Mouse (Mus musculus) CH12.LX (cell line): ENCODE data around the gene Proser3. TPM values are rescaled to one million over a fixed set of nuclear protein-coding genes. Genes with fewer than 3 reads are reported as not detected.

Experiments
- DNase-seq: peaks from one replicate; pipeline ENCODE4 v3.0.0-alpha.2; 2013; ENCODE audit errors: extremely low read depth
- H3K27ac ChIP-seq: 2 replicates; pipeline ENCODE4 v1.5.1; 2012; ENCODE audit warnings: low read depth, mild to moderate bottlenecking, control low read depth, moderate library complexity; ENCODE audit not compliant: insufficient read depth
- H3K27me3 ChIP-seq: replicated peaks from 2 replicates; pipeline ENCODE3; 2012; ENCODE audit warnings: inconsistent platforms
- H3K36me3 ChIP-seq, 2 experiments: replicated peaks in 1 of 2; 2 replicates each; pipeline versions ENCODE3 to v1.6.1; 2012; ENCODE audit warnings: inconsistent platforms in 1 of 2, low read length in 1 of 2, mild to moderate bottlenecking in 1 of 2, mixed read lengths in 1 of 2, moderate library complexity in 1 of 2; ENCODE audit not compliant: control insufficient read depth in 1 of 2, insufficient read depth in 1 of 2
- H3K4me1 ChIP-seq, 2 experiments: 2 replicates each; pipeline ENCODE4 v1.6.1; 2012; ENCODE audit warnings: inconsistent platforms in 1 of 2, moderate library complexity in 1 of 2; ENCODE audit not compliant: insufficient read depth in 2 of 2, control insufficient read depth in 1 of 2
- H3K4me2 ChIP-seq: 2 replicates; pipeline ENCODE4 v1.6.1; 2012; ENCODE audit warnings: low read depth, mild to moderate bottlenecking, control low read depth; ENCODE audit not compliant: poor library complexity, insufficient read depth, severe bottlenecking
- H3K4me3 ChIP-seq, 3 experiments: fragments of 150-350 bp in 1 of 3; sonication (generic) in 1 of 3; replicated peaks in 1 of 3; 2 replicates each; pipeline versions ENCODE3 to v1.5.1; 2011 to 2012; ENCODE audit warnings: low read depth in 2 of 3, low read length in 2 of 3, mild to moderate bottlenecking in 2 of 3, moderate library complexity in 2 of 3, control low read depth in 1 of 3, improper control_type of control experiment in 1 of 3, inconsistent platforms in 1 of 3, mixed read lengths in 1 of 3; ENCODE audit not compliant: poor library complexity in 1 of 3
- H3K79me2 ChIP-seq: replicated peaks from 2 replicates; pipeline ENCODE4 v1.6.1; 2012; ENCODE audit warnings: mild to moderate bottlenecking, moderate library complexity; ENCODE audit not compliant: control insufficient read depth, poor library complexity, insufficient read depth, severe bottlenecking; ENCODE audit errors: extremely low read depth
- H3K9ac ChIP-seq: 2 replicates; pipeline ENCODE4 v1.6.1; 2012; ENCODE audit warnings: low read depth, mild to moderate bottlenecking, control low read depth, moderate library complexity; ENCODE audit not compliant: insufficient read depth
- H3K9me3 ChIP-seq: replicated peaks from 2 replicates; pipeline ENCODE3; 2012; ENCODE audit warnings: low read length, inconsistent platforms, mixed read lengths
- CHD2 ChIP-seq: IDR thresholded peaks from 2 replicates; pipeline ENCODE4 v1.6.1; 2011; ENCODE audit warnings: low read length, improper control_type of control experiment
- CTCF ChIP-seq, 2 experiments: IDR thresholded peaks in 1 of 2; conservative IDR thresholded peaks in 1 of 2; 2 replicates each; pipeline ENCODE4 v1.5.1; 2011 to 2012; ENCODE audit warnings: low read depth in 2 of 2, low read length in 2 of 2, improper control_type of control experiment in 1 of 2, inconsistent platforms in 1 of 2, mild to moderate bottlenecking in 1 of 2, moderate library complexity in 1 of 2
- E2F4 ChIP-seq: IDR thresholded peaks from 2 replicates; pipeline ENCODE4 v1.6.1; 2011; ENCODE audit warnings: low read depth, low read length, improper control_type of control experiment; ENCODE audit not compliant: insufficient replicate concordance
- GABPA ChIP-seq: IDR thresholded peaks from 2 replicates; pipeline ENCODE4 v1.6.1; 2012; ENCODE audit warnings: low read depth, low read length, improper control_type of control experiment, inconsistent platforms; ENCODE audit not compliant: insufficient replicate concordance
- KAT2A ChIP-seq: IDR thresholded peaks from 2 replicates; pipeline ENCODE4 v1.6.1; 2012; ENCODE audit warnings: low read length, improper control_type of control experiment, inconsistent platforms; ENCODE audit not compliant: insufficient replicate concordance
- MAFK ChIP-seq: IDR thresholded peaks from 2 replicates; pipeline ENCODE4 v1.6.1; 2011; ENCODE audit warnings: low read length, improper control_type of control experiment; ENCODE audit not compliant: insufficient replicate concordance
- MAX ChIP-seq: IDR thresholded peaks from 2 replicates; pipeline ENCODE4 v1.6.1; 2011; ENCODE audit warnings: low read length, improper control_type of control experiment
- MAZ ChIP-seq: IDR thresholded peaks from 2 replicates; pipeline ENCODE4 v1.6.1; 2012; ENCODE audit warnings: low read depth, mild to moderate bottlenecking, inconsistent platforms, low read length, improper control_type of control experiment, moderate library complexity
- MXI1 ChIP-seq: IDR thresholded peaks from 2 replicates; pipeline ENCODE4 v1.6.1; 2011; ENCODE audit warnings: mild to moderate bottlenecking, low read depth, low read length, improper control_type of control experiment
- MYC ChIP-seq: IDR thresholded peaks from 2 replicates; pipeline ENCODE4 v1.6.1; 2011; ENCODE audit warnings: low read depth, mild to moderate bottlenecking, improper control_type of control experiment, low read length
- POLR2AphosphoS2 ChIP-seq: IDR thresholded peaks from 2 replicates; pipeline ENCODE4 v1.6.1; 2011; ENCODE audit warnings: low read depth, low read length, improper control_type of control experiment
- TCF12 ChIP-seq: IDR thresholded peaks from 2 replicates; pipeline ENCODE4 v1.6.1; 2014; ENCODE audit warnings: low read depth, mild to moderate bottlenecking, inconsistent platforms, low read length, improper control_type of control experiment
- USF1 ChIP-seq: IDR thresholded peaks from 2 replicates; pipeline ENCODE4 v1.6.1; 2014; ENCODE audit warnings: low read depth, mild to moderate bottlenecking, inconsistent platforms, low read length, improper control_type of control experiment
- ZC3H11A ChIP-seq: IDR thresholded peaks from 2 replicates; pipeline ENCODE4 v1.6.1; 2012; ENCODE audit warnings: low read depth, mild to moderate bottlenecking, inconsistent platforms, low read length, improper control_type of control experiment
- ZKSCAN1 ChIP-seq: IDR thresholded peaks from 2 replicates; pipeline ENCODE4 v1.6.1; 2012; ENCODE audit warnings: low read depth, inconsistent platforms, low read length, improper control_type of control experiment, borderline replicate concordance
- ZNF384 ChIP-seq: IDR thresholded peaks from 2 replicates; pipeline ENCODE4 v1.6.1; 2012; ENCODE audit warnings: low read depth, low read length, improper control_type of control experiment, inconsistent platforms
- dilution Hi-C: fragments of 300-500 bp; cut with MboI; formaldehyde crosslinking; loops from 2 replicates; pipeline ENCODE4 v1.14.3; 2020; ENCODE audit warnings: low sequenced_read_pairs; ENCODE audit not compliant: extremely low pct_unique_long_range_greater_than_20kb, extremely low pct_ligation_motif_present
- in situ Hi-C: fragments of 300-500 bp; cut with MboI; formaldehyde crosslinking; loops from 3 replicates; pipeline ENCODE4 v1.14.3; 2019; ENCODE audit warnings: low sequenced_read_pairs, low pct_ligation_motif_present, low pct_unique_long_range_greater_than_20kb, mixed read lengths
- polyA plus RNA-seq: library from polyadenylated mRNA; unstranded; fragments of >175 nt; gene quantifications from 2 replicates; pipeline ENCODE4 v1.2.1, GENCODE M21; 2012; ENCODE audit warnings: low read depth; ENCODE audit not compliant: insufficient read length
- total RNA-seq, 2 experiments: library from RNA; depleted of rRNA; stranded (reverse); fragments of 300-350 nt in 1 of 2; fragments of >200 nt in 1 of 2; gene quantifications; 2 replicates each; pipeline ENCODE4 v1.2.3; 2012 to 2014

Gene Proser3
- total and polyA plus RNA-seq, 3 experiments = 2.0 to 6.0 (median 5.9) TPM

DNA sequence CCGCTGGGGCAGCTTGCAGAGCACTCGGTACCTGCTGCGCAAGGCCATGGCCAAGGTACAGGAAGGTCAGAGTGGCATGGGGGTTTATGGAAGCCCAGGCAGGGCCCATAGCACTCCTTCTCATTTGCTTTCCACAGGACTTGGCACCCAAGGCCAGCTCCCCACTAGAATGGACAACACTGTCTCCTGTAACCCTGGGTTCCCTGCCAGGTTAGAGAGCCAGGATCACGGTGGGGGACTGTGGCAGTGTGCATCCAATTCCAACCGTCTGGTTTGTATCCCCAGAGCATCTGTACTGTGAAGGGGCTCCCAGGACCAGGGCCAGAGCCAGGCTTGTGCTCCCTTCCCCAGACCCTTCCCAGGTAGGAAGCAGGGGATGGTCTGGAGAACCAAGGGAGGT lies 31.2 kb downstream of the Proser3 start:
- H3K27me3 ChIP-seq = peaks cover 1% of the 10 kb centered on the region
- DNase-seq = no peak
- dilution Hi-C loops = no loop called here
- no peak overlapping the region for H3K4me2 ChIP-seq
- peaks cover 10 to 18% of the 10 kb centered on the region in 2 experiments for H3K4me1 ChIP-seq
- TF ChIP-seq POLR2AphosphoS2 (no peak), KAT2A (no peak), CHD2 (no peak), CTCF (conservative IDR thresholded peaks at IDR 0.05 in 1 of 2, IDR thresholded peaks at IDR 0.05 in 1 of 2; ENCODE audit: low read depth in 2 of 2, low read length in 2 of 2) (no peak), TCF12 (no peak), ZKSCAN1 (no peak), ZNF384 (no peak), MAZ (no peak), MAX (no peak), E2F4 (no peak), ZC3H11A (no peak), MYC (no peak)
- no peak overlapping the region for H3K27ac ChIP-seq
- no peak overlapping the region for H3K9ac ChIP-seq
- in situ Hi-C loops = no loop called here
- H3K9me3 ChIP-seq = no peaks in the 10 kb centered on the region
- H3K79me2 ChIP-seq = no peaks in the 10 kb centered on the region
- peaks cover 2 to 32% of the 10 kb centered on the region in 2 experiments for H3K36me3 ChIP-seq
- H3K4me3 ChIP-seq = no peak overlapping the region

DNA sequence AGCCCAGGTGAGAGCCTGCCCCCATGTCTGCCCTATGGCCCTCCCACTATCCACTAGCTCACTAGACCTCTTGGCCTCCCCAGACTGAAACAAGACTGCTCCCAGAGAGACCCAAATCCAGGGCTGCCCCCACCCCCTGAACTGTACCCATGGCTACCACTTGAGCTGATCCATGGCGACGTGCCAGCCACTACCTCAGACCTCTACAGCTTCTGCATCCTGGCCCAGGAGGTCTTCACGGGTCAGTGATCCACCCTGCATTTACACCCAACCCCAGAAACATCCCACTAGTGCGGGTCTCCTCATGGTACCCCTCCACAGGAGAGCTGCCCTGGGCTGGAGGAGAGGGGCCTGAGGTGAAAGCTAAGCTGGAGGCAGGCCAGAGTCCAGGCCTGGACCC lies 31.7 kb downstream of the Proser3 start:
- in situ Hi-C loops (no loop called here), dilution Hi-C loops (no loop called here)
- Histone ChIP-seq H3K9me3 (no peaks in the 10 kb centered on the region), H3K36me3 (peaks cover 0 to 27% of the 10 kb centered on the region in 2 experiments), H3K4me1 (peaks cover 10 to 18% of the 10 kb centered on the region in 2 experiments), H3K9ac (no peak overlapping the region), H3K79me2 (no peaks in the 10 kb centered on the region), H3K4me3 (no peak overlapping the region), H3K27ac (no peak overlapping the region), H3K4me2 (no peak overlapping the region), H3K27me3 (peaks cover 5% of the 10 kb centered on the region)
- no peak for DNase-seq
- TF ChIP-seq MAFK (no peak), MXI1 (no peak)

DNA sequence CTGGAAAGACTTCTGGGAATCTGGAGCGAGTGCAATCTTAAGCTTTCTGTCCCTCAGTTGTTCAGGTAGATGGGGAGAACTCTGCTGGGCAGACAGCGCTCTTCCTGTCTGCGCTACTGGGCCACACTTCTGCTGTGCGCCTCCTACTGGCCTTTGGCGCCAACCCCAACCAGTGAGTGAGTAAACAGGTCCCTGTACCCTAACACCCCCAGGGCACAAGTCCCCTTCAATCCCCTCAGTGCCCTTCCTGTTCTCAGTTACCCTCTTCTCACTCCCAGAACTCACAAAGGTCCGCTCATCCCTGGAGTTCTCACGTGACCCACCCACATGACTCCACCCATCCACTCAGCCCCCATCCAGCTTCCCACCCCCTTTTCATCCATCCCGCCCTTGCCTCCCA lies 33.8 kb downstream of the Proser3 start:
- peaks cover 0 to 8% of the 10 kb centered on the region in 2 experiments for H3K36me3 ChIP-seq
- DNase-seq = no peak
- H3K4me2 ChIP-seq = no peak overlapping the region
- no peak overlapping the region for H3K27ac ChIP-seq
- no peaks in the 10 kb centered on the region for H3K79me2 ChIP-seq
- H3K9ac ChIP-seq = no peak overlapping the region
- no peak overlapping the region for H3K4me3 ChIP-seq
- H3K27me3 ChIP-seq = peaks cover 16% of the 10 kb centered on the region
- TF ChIP-seq CTCF (conservative IDR thresholded peaks at IDR 0.05 in 1 of 2, IDR thresholded peaks at IDR 0.05 in 1 of 2; ENCODE audit: low read depth in 2 of 2, low read length in 2 of 2) (peak in 1 of 2 experiments; percentile 42; a peak in 2 of 4 replicates), GABPA (no peak), KAT2A (no peak), USF1 (no peak), MAFK (no peak), ZKSCAN1 (no peak)
- H3K9me3 ChIP-seq = no peaks in the 10 kb centered on the region
- peaks cover 0 to 3% of the 10 kb centered on the region in 2 experiments; a peak in 1 of 4 replicates for H3K4me1 ChIP-seq
- dilution Hi-C loops = no loop called here
- in situ Hi-C loops = no loop called here
